Mouse (Mus musculus) limb, embryonic 14.5 days (tissue): ENCODE data around the gene Pih1d1. TPM values are rescaled to one million over a fixed set of nuclear protein-coding genes. Genes with fewer than 3 reads are reported as not detected.

ENCODE experiments used
- ATAC-seq: fragments of 200-750 bp; cut with Nextera tagmentation; 2 replicates; pipeline ENCODE4 v1.8.0; 2017; ENCODE audit warnings: low read depth, moderate number of reproducible peaks, moderate TSS enrichment; ENCODE audit not compliant: low FRiP score
- DNase-seq: peaks from one replicate; pipeline ENCODE4 v3.0.0-alpha.2; 2015; ENCODE audit warnings: low spot score
- H3K27ac ChIP-seq: fragments of 300-500 bp; sonication (generic); replicated peaks from 2 replicates; pipeline ENCODE4 v1.5.1; 2014; ENCODE audit warnings: low read depth, mild to moderate bottlenecking, low read length, moderate library complexity, mixed read lengths
- H3K27me3 ChIP-seq: fragments of 300-500 bp; sonication (generic); 2 replicates; pipeline ENCODE4 v1.6.1; 2014; ENCODE audit warnings: low read length, mixed read lengths; ENCODE audit not compliant: control insufficient read depth, insufficient read depth
- H3K36me3 ChIP-seq: fragments of 300-500 bp; sonication (generic); 2 replicates; pipeline ENCODE4 v1.6.1; 2014; ENCODE audit warnings: mild to moderate bottlenecking, low read length, moderate library complexity, mixed read lengths; ENCODE audit not compliant: control insufficient read depth, insufficient read depth
- H3K4me1 ChIP-seq: fragments of 300-500 bp; sonication (generic); 2 replicates; pipeline ENCODE4 v1.6.1; 2014; ENCODE audit warnings: antibody characterized with exemption, low read length, mixed read lengths; ENCODE audit not compliant: control insufficient read depth, insufficient read depth
- H3K4me2 ChIP-seq: fragments of 300-500 bp; sonication (generic); replicated peaks from 2 replicates; pipeline ENCODE4 v1.6.1; 2014; ENCODE audit warnings: low read depth, mild to moderate bottlenecking, low read length, moderate library complexity; ENCODE audit not compliant: severe bottlenecking
- H3K4me3 ChIP-seq: fragments of 300-500 bp; sonication (generic); replicated peaks from 2 replicates; pipeline ENCODE4 v1.5.1; 2014; ENCODE audit warnings: low read length
- H3K9ac ChIP-seq: fragments of 300-500 bp; sonication (generic); 2 replicates; pipeline ENCODE4 v1.6.1; 2014; ENCODE audit warnings: mild to moderate bottlenecking, low read depth, low read length, moderate library complexity; ENCODE audit not compliant: severe bottlenecking
- H3K9me3 ChIP-seq: fragments of 300-500 bp; sonication (generic); 2 replicates; pipeline ENCODE4 v1.6.1; 2016; ENCODE audit warnings: low read length; ENCODE audit not compliant: control insufficient read depth
- POLR2A ChIP-seq: fragments of 200-500 bp; IDR thresholded peaks from 2 replicates; pipeline ENCODE4 v1.8.0; 2012; ENCODE audit warnings: inconsistent platforms, mild to moderate bottlenecking, moderate library complexity, borderline replicate concordance; ENCODE audit not compliant: insufficient read depth, insufficient read length; ENCODE audit errors: extremely low read depth
- WGBS: fragments of 180-500 bp; shearing (Covaris S2); extraction: QIAGEN DNeasy Blood & Tissue Kit; methylation state at CpG from one replicate; pipeline ENCODE4 v1.1.7; 2014; 5-methylcytosine and 5-hydroxymethylcytosine counted together
- polyA plus RNA-seq, 2 experiments: library from polyadenylated mRNA; depleted of rRNA in 1 of 2; stranded (reverse) in 1 of 2; unstranded in 1 of 2; fragments of >200 nt; fragmentation: Nextera tagmentation in 1 of 2; extraction: Ambion mirVana in 1 of 2; gene quantifications; 2 replicates each; pipeline versions ENCODE4 v1.2.1 to v1.2.3; 2012 to 2014

The Pih1d1 gene
- polyA plus RNA-seq, 2 experiments: 86.4 to 115 TPM

- Histone ChIP-seq H3K9me3 (no peaks in the 10 kb centered on the region), H3K27me3 (0 out of 2 replicates have a peak, but pooled peaks cover 4% of the 10 kb centered on the region), H3K27ac (no peak overlapping the region), H3K4me3 (no peak overlapping the region), H3K4me1 (peaks cover 12% of the 10 kb centered on the region), H3K4me2 (no peak overlapping the region), H3K36me3 (peaks cover 7% of the 10 kb centered on the region), H3K9ac (no peak overlapping the region)
- ATAC-seq (no peak), DNase-seq (no peak)
- no peak for TF ChIP-seq POLR2A
- WGBS: 82% methylated on average over 11 of the region's 11 CpGs
These were observed 22.3 kb upstream of the Pih1d1 start for GRCm38 (mm10) chr7:45131850-45132249.

DNA sequence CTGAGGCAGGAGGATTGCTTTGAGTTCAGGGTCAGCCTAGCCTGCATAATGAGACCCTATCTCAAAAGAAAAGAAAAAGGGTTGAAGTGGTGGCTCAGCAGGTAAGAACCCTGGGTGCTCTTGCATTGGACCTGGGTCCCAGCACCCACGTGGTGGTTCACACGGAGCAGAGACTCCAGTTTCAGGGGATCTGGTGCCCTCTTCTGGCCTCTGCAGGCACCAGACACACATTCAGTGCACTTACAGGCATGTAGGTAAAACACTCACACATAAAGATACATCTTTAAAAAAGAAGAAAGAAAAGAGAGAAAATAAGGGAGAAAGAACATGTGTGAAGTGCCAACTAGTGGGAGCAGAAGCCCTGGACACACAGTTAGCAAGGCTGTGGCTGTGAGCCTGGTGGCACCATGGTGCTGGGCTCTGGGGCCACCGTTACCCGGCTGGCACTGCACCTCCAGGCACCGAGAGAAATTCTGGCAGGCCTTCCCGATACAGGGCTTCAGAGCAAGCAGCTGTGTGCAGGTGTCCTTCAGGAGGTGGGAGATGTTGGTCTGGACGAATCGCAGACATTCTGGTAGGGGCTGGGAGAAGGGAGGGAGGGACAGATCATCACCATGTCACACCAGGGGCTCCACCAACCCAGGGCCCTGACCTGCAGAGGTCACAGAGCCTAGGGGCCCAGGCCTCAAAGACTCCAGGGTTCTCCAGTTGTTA is 20.5 kb upstream of the Pih1d1 start:
- no peak for DNase-seq
- Histone ChIP-seq H3K36me3 (no peaks in the 10 kb centered on the region), H3K9ac (no peak overlapping the region), H3K9me3 (no peaks in the 10 kb centered on the region), H3K4me1 (peaks cover 5% of the 10 kb centered on the region; the same call in 1 of the 2 replicates), H3K4me3 (no peak overlapping the region), H3K27me3 (0 out of 2 replicates have a peak, but pooled peaks cover 4% of the 10 kb centered on the region), H3K4me2 (no peak overlapping the region), H3K27ac (no peak overlapping the region)
- no peak for ATAC-seq
- 77% methylated on average over 8 of the region's 8 CpGs for WGBS
- no peak for TF ChIP-seq POLR2A

GRCm38 (mm10) chr7:45134544-45135026 is 19.5 kb upstream of the Pih1d1 start:
- Histone ChIP-seq H3K27me3 (0 out of 2 replicates have a peak, but pooled peaks cover 4% of the 10 kb centered on the region), H3K36me3 (no peaks in the 10 kb centered on the region), H3K9me3 (no peaks in the 10 kb centered on the region), H3K4me1 (peaks cover 2% of the 10 kb centered on the region; the same call in 1 of the 2 replicates), H3K4me2 (no peak overlapping the region), H3K4me3 (no peak overlapping the region), H3K9ac (no peak overlapping the region), H3K27ac (no peak overlapping the region)
- ATAC-seq: no peak
- TF ChIP-seq POLR2A: no peak
- DNase-seq: peak; percentile 29
- 10% methylated on average over 12 of the region's 12 CpGs for WGBS

GRCm38 (mm10) chr7:45135370-45135769 is 18.7 kb upstream of the Pih1d1 start:
- Histone ChIP-seq H3K4me3 (peak overlapping the region; percentile 45; the same call in 1 of the 2 replicates), H3K27me3 (0 out of 2 replicates have a peak, but pooled peaks cover 4% of the 10 kb centered on the region), H3K4me1 (no peaks in the 10 kb centered on the region), H3K27ac (no peak overlapping the region), H3K36me3 (no peaks in the 10 kb centered on the region), H3K9me3 (no peaks in the 10 kb centered on the region), H3K4me2 (peak overlapping the region; percentile 81; the same call in 1 of the 2 replicates), H3K9ac (peak overlapping the region; percentile 55; the same call in 1 of the 2 replicates)
- ATAC-seq (no peak), DNase-seq (no peak)
- WGBS: 60% methylated on average over 3 of the region's 3 CpGs
- no peak for TF ChIP-seq POLR2A

- 1% methylated on average over 29 of the region's 29 CpGs for WGBS
- no peak within 1 kb of the TSS for H3K27ac ChIP-seq
- H3K36me3 ChIP-seq: no peaks in the 10 kb centered on the region
- H3K27me3 ChIP-seq: 0 out of 2 replicates have a peak, but pooled peaks cover 4% of the 10 kb centered on the region
- ATAC-seq: peak; percentile 85
- peak within 1 kb of the TSS; percentile 81 for H3K4me2 ChIP-seq
- no peaks in the 10 kb centered on the region for H3K9me3 ChIP-seq
- no peaks in the 10 kb centered on the region for H3K4me1 ChIP-seq
- DNase-seq: peak; percentile 85
- peak within 1 kb of the TSS; percentile 45 for H3K4me3 ChIP-seq
- 0 out of 2 replicates have a peak, but pooled peaks have one; percentile 17 for TF ChIP-seq POLR2A
- peak within 1 kb of the TSS; percentile 55 for H3K9ac ChIP-seq
These were observed 18.0 kb upstream of the Pih1d1 start, which contains the start of the genes Gm45713 and Flt3l for GRCm38 (mm10) chr7:45135993-45136567. Gene Gm45713 (minus strand): TSS chr7:45136231. Gene Flt3l (minus strand): TSS chr7:45136432.
